Mouse (Mus musculus) embryonic facial prominence, embryonic 12.5 days (tissue): ENCODE data around the gene Gjd3. TPM values are rescaled to one million over a fixed set of nuclear protein-coding genes. Genes with fewer than 3 reads are reported as not detected.
A peak's percentile ranks its signal among the peaks of the same experiment; 100 is the strongest.

Experiments
- ATAC-seq: fragments of 200-750 bp; cut with Nextera tagmentation; 2 replicates; pipeline ENCODE4 v1.8.0; 2017; ENCODE audit not compliant: insufficient number of reproducible peaks, insufficient read depth, low FRiP score, low TSS enrichment
- H3K27ac ChIP-seq: fragments of 300-500 bp; sonication (generic); 2 replicates; pipeline ENCODE4 v1.5.1; 2016; ENCODE audit warnings: mild to moderate bottlenecking
- H3K27me3 ChIP-seq: fragments of 300-500 bp; sonication (generic); 2 replicates; pipeline ENCODE4 v1.6.1; 2016; ENCODE audit warnings: mild to moderate bottlenecking, moderate library complexity
- H3K36me3 ChIP-seq: fragments of 300-500 bp; sonication (generic); 2 replicates; pipeline ENCODE4 v1.6.1; 2016; ENCODE audit warnings: mild to moderate bottlenecking
- H3K4me1 ChIP-seq: fragments of 300-500 bp; sonication (generic); 2 replicates; pipeline ENCODE4 v1.6.1; 2016
- H3K4me2 ChIP-seq: fragments of 300-500 bp; sonication (generic); replicated peaks from 2 replicates; pipeline ENCODE4 v1.6.1; 2016; ENCODE audit warnings: mild to moderate bottlenecking, moderate library complexity
- H3K4me3 ChIP-seq: fragments of 300-500 bp; sonication (generic); 2 replicates; pipeline ENCODE4 v1.5.1; 2016; ENCODE audit warnings: mild to moderate bottlenecking
- H3K9ac ChIP-seq: fragments of 300-500 bp; sonication (generic); 2 replicates; pipeline ENCODE4 v1.6.1; 2016; ENCODE audit warnings: mild to moderate bottlenecking, moderate library complexity
- H3K9me3 ChIP-seq: fragments of 300-500 bp; sonication (generic); 2 replicates; pipeline ENCODE4 v1.6.1; 2016; ENCODE audit warnings: mild to moderate bottlenecking, moderate library complexity
- WGBS: fragments of 180-500 bp; shearing (Covaris S2); methylation state at CpG from one replicate; pipeline ENCODE4 v1.1.7; 2016; 5-methylcytosine and 5-hydroxymethylcytosine counted together
- polyA plus RNA-seq: library from polyadenylated mRNA; unstranded; fragments of >200 nt; fragmentation: Nextera tagmentation; extraction: Ambion mirVana; gene quantifications from 2 replicates; pipeline ENCODE4 v1.2.1, GENCODE M21; 2016

The Gjd3 gene
- polyA plus RNA-seq, 1 experiment from 2014 or later = 0.73 TPM

- H3K27ac ChIP-seq = peak overlapping the region; percentile 61
- H3K4me3 ChIP-seq = peak overlapping the region; percentile 57
- H3K9ac ChIP-seq = peak overlapping the region; percentile 80
- H3K4me2 ChIP-seq = peak overlapping the region; percentile 99
- H3K36me3 ChIP-seq = peaks cover 19% of the 10 kb centered on the region
- H3K27me3 ChIP-seq = no peaks in the 10 kb centered on the region
- under 1% methylated on average over 42 of the region's 43 CpGs for WGBS
- no peak for ATAC-seq
- peaks cover 73% of the 10 kb centered on the region for H3K4me1 ChIP-seq
- H3K9me3 ChIP-seq = no peaks in the 10 kb centered on the region
Measured at GRCm38 (mm10) chr11:98959437-98960312, 23.1 kb downstream of the Gjd3 start.

- ATAC-seq = no peak
- 78% methylated on average over 10 of the region's 10 CpGs for WGBS
- H3K9ac ChIP-seq = no peak overlapping the region
- no peak overlapping the region for H3K27ac ChIP-seq
- H3K4me2 ChIP-seq = no peak overlapping the region
- no peaks in the 10 kb centered on the region for H3K9me3 ChIP-seq
- no peaks in the 10 kb centered on the region for H3K27me3 ChIP-seq
- H3K36me3 ChIP-seq = peaks cover 26% of the 10 kb centered on the region
- H3K4me3 ChIP-seq = no peak overlapping the region
- H3K4me1 ChIP-seq = peaks cover 65% of the 10 kb centered on the region
Measured at GRCm38 (mm10) chr11:98956340-98956739, 26.5 kb downstream of the Gjd3 start.

- Histone ChIP-seq H3K9me3 (no peaks in the 10 kb centered on the region), H3K4me3 (no peak overlapping the region), H3K4me1 (peaks cover 65% of the 10 kb centered on the region), H3K4me2 (no peak overlapping the region), H3K9ac (peak overlapping the region; percentile 4; the same call in 1 of the 2 replicates), H3K27me3 (no peaks in the 10 kb centered on the region), H3K36me3 (peaks cover 31% of the 10 kb centered on the region), H3K27ac (peak overlapping the region; percentile 81)
- WGBS = 25% methylated on average over 7 of the region's 7 CpGs
- ATAC-seq = no peak
Measured at GRCm38 (mm10) chr11:98955707-98956235, 27.0 kb downstream of the Gjd3 start.

DNA sequence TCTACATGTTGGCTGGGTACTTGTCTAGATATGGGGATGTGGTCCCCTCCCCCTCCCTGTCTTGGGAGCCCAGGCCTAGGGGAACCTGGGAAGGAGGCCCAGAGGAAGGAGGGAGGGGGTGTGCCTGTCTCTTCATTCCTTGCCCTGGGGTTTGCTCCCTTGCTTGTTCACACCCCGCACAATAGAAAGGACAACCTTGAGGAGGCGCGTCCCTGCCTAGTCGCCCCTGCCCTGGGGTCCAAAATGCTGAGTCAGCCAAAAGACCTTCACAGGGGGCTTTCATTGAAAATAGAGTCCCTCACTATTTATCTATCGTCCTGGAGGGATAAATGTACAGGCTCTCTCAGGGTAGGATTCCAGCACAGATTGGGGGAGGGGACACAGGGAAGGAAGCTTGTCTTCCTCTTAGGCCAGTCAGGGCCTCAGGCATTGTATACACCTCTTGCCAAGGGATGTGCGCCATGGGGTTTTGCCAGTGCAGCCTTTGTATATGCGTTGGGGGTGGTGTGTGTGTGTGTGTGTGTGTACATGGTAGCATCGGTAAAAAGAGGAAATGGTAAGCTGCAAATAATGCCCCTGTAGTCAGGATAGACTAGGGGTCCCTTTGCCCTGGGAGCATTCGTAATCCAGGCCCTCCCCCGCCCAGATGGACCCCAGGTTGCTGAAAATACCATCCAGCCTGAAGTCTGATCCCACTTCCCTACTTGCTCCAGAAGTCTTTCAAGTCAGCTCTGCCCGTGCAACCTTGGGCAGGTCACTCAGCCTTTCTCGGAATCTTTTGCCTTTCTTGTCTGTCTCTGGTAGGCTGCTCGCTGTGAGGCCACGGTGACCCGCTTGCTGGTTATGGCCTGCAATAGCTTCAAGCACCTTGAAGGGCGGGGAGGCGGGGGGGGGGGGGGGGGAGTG is 27.8 kb downstream of the Gjd3 start:
- Histone ChIP-seq H3K4me2 (peak overlapping the region; percentile 32; the same call in 1 of the 2 replicates), H3K9me3 (no peaks in the 10 kb centered on the region), H3K27ac (peak overlapping the region; percentile 81), H3K4me1 (peaks cover 64% of the 10 kb centered on the region), H3K4me3 (no peak overlapping the region), H3K36me3 (peaks cover 38% of the 10 kb centered on the region), H3K27me3 (no peaks in the 10 kb centered on the region), H3K9ac (peak overlapping the region; percentile 20; the same call in 1 of the 2 replicates)
- ATAC-seq = no peak
- 19% methylated on average over 17 of the region's 17 CpGs for WGBS

DNA sequence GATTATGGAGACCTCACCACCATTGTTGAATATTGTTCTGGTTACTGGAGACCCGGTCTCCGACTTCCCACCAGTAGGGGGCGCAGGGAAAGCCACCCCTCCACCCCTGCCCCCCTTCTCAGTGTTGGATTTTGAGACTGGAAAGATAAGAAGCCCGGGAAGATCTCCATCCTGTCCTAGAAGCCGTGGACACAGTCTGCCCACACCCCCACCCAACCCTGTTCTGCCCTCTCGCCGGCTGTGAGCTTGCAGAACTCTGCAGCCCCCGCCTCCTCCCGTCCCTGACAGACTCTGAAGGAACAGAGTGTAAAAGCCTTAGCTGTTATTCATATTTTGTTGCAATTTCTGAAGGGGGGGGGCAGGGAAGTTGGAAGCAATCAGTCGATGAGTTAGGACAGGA is 28.4 kb downstream of the Gjd3 start:
- Histone ChIP-seq H3K4me2 (peak overlapping the region; percentile 32), H3K4me1 (peaks cover 64% of the 10 kb centered on the region), H3K9me3 (no peaks in the 10 kb centered on the region), H3K36me3 (peaks cover 44% of the 10 kb centered on the region), H3K27me3 (no peaks in the 10 kb centered on the region), H3K9ac (peak overlapping the region; percentile 2; the same call in 1 of the 2 replicates), H3K27ac (peak overlapping the region; percentile 81), H3K4me3 (no peak overlapping the region)
- ATAC-seq = 0 out of 2 replicates have a peak, but pooled peaks have one; percentile 43
- WGBS = 7% methylated on average over 10 of the region's 10 CpGs

DNA sequence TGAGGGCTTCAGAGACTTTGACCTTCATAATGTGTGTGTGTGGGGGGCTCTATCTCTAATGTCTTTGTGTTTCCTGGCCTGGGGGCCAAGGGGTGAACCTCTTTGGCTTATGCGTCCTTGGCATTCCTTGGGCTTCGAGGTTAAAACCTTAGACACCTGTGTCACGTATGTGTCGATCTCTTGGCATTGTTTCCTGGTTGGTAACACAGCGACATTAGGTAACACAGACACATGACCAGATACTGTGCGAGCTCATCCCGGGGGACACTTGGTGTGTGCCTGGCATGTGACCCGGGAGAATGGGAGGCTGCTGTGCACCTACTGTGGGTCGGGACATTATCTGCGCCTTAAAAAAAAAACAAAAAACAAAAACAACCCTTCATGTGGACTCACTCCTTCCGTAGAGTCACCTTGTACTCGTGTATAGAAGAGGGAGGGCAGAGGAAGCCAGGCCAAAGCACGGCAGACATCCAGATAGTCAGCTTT is 28.9 kb downstream of the Gjd3 start:
- Histone ChIP-seq H3K9me3 (no peaks in the 10 kb centered on the region), H3K27me3 (no peaks in the 10 kb centered on the region), H3K4me3 (no peak overlapping the region), H3K27ac (peak overlapping the region; percentile 81; the same call in 1 of the 2 replicates), H3K4me2 (peak overlapping the region; percentile 32; the same call in 1 of the 2 replicates), H3K9ac (peak overlapping the region; percentile 2; the same call in 1 of the 2 replicates), H3K36me3 (peaks cover 44% of the 10 kb centered on the region), H3K4me1 (peaks cover 64% of the 10 kb centered on the region)
- 30% methylated on average over 13 of the region's 13 CpGs for WGBS
- no peak for ATAC-seq

GRCm38 (mm10) chr11:98953361-98953760 is 29.5 kb downstream of the Gjd3 start:
- no peak overlapping the region for H3K4me3 ChIP-seq
- no peak overlapping the region; the same call in 1 of the 2 replicates for H3K27ac ChIP-seq
- H3K9ac ChIP-seq = no peak overlapping the region
- H3K27me3 ChIP-seq = no peaks in the 10 kb centered on the region
- peaks cover 62% of the 10 kb centered on the region for H3K4me1 ChIP-seq
- no peaks in the 10 kb centered on the region for H3K9me3 ChIP-seq
- H3K4me2 ChIP-seq = no peak overlapping the region
- ATAC-seq = no peak
- H3K36me3 ChIP-seq = peaks cover 44% of the 10 kb centered on the region
- WGBS = 8% methylated on average over 2 of the region's 2 CpGs

DNA sequence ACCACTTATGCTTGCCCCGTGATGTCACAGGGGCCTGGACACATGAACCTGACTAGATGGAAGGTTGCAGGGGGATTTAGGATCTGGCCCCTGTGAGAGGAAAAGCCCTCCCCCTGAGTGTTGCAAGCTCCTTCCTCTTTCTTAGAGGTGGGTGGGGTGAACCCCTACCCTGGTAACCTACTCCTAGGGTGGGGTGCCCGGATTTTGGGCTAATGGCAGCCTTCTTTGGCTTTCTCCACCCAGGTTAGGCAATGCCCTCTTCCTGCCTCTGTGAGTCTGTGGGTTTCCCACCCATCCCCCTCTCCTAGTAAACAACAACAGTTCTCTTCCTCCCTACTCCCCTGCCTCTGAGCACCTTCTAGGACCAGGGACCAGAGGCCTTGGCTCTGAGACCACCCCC is 30.1 kb downstream of the Gjd3 start:
- no peak overlapping the region for H3K4me3 ChIP-seq
- peaks cover 42% of the 10 kb centered on the region for H3K36me3 ChIP-seq
- no peak overlapping the region for H3K4me2 ChIP-seq
- no peaks in the 10 kb centered on the region for H3K27me3 ChIP-seq
- H3K9ac ChIP-seq = no peak overlapping the region
- ATAC-seq = no peak
- no peaks in the 10 kb centered on the region for H3K9me3 ChIP-seq
- 55% methylated on average over 2 of the region's 2 CpGs for WGBS
- H3K27ac ChIP-seq = no peak overlapping the region
- peaks cover 64% of the 10 kb centered on the region for H3K4me1 ChIP-seq

DNA sequence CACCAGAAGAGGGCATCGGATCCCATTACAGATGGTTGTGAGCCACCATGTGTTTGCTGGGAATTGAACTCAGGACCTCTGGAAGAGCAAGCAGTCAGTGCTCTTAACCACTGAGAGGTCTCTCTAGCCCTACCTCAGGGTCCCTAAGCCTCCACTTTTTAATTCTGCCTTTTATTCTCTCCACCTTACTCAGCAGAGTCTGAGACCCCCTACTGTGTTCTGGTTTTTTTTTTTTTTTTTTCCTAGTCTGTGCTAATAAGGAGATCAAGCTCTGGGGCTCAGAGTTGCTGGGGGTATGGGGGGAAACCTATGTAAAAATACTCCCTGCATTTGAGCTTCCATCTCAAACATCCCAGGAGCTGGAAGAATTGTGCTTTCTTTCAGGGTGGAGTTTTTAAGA is 30.7 kb downstream of the Gjd3 start:
- no peak overlapping the region for H3K9ac ChIP-seq
- no peaks in the 10 kb centered on the region for H3K27me3 ChIP-seq
- H3K36me3 ChIP-seq = peaks cover 36% of the 10 kb centered on the region
- no peak overlapping the region for H3K4me3 ChIP-seq
- 79% methylated on average over 1 of the region's 1 CpGs for WGBS
- H3K4me2 ChIP-seq = no peak overlapping the region
- H3K4me1 ChIP-seq = peaks cover 66% of the 10 kb centered on the region
- no peak for ATAC-seq
- H3K9me3 ChIP-seq = no peaks in the 10 kb centered on the region
- no peak overlapping the region for H3K27ac ChIP-seq

GRCm38 (mm10) chr11:98951026-98951906 is 31.6 kb downstream of the Gjd3 start:
- ATAC-seq = no peak
- H3K9ac ChIP-seq = no peak overlapping the region; the same call in 1 of the 2 replicates
- H3K4me2 ChIP-seq = no peak overlapping the region
- H3K4me3 ChIP-seq = no peak overlapping the region
- 72% methylated on average over 16 of the region's 16 CpGs for WGBS
- H3K27ac ChIP-seq = peak overlapping the region; percentile 60; the same call in 1 of the 2 replicates
- peaks cover 27% of the 10 kb centered on the region for H3K36me3 ChIP-seq
- H3K27me3 ChIP-seq = no peaks in the 10 kb centered on the region
- peaks cover 68% of the 10 kb centered on the region for H3K4me1 ChIP-seq
- no peaks in the 10 kb centered on the region for H3K9me3 ChIP-seq
